In genomic region chr16:4754045-4754444, GRCm38 (mm10) we compare ENCODE assay signal across 15 mouse cellular contexts.
"Had no signal": no experiment of that assay in that cellular context is flagged by ENCODE, and none has a peak within 500 bp of the region (broad histone marks: within the 10 kb centered on the region; RNA-seq: fewer than 3 reads in every experiment).

No protein-coding gene starts in this region.

- H3K9me3 ChIP-seq: limb, embryonic 15.5 days; liver, embryonic 13.5 days; neural tube, embryonic 12.5 days had no signal

- H3K27me3 ChIP-seq: limb, embryonic 15.5 days; liver, embryonic 13.5 days; neural tube, embryonic 12.5 days had no signal

- H3K27ac ChIP-seq: left cerebral cortex, adult 2 months; limb, embryonic 15.5 days; liver, embryonic 13.5 days; neural tube, embryonic 12.5 days had no signal

- DNase-seq: kidney, postnatal 10 days; kidney, postnatal 4 days; liver, embryonic 13.5 days; lung, adult 2 months; lung, postnatal 4 days; midbrain, embryonic 14.5 days; retina, postnatal 1 day; right cerebral cortex, postnatal 4 days; thymus, postnatal 36 days had no signal

- H3K4me3 ChIP-seq: left cerebral cortex, adult 2 months; limb, embryonic 15.5 days; liver, embryonic 13.5 days; myocyte; neural tube, embryonic 12.5 days had no signal

- H3K36me3 ChIP-seq: liver, embryonic 13.5 days; neural tube, embryonic 12.5 days had no signal

- H3K4me1 ChIP-seq: neural tube, embryonic 12.5 days had no signal

- ATAC-seq: intestine, postnatal 0 days; lung, postnatal 0 days had no signal

- H3K4me2 ChIP-seq: limb, embryonic 15.5 days; liver, embryonic 13.5 days; neural tube, embryonic 12.5 days had no signal

- H3K9ac ChIP-seq: limb, embryonic 15.5 days; liver, embryonic 13.5 days; neural tube, embryonic 12.5 days had no signal
